Mouse (Mus musculus) left cerebral cortex, adult 11 months (tissue): ENCODE measurements at regions not wholly inside any gene's neighbourhood (a gene's known extent, or its start where the extent isn't known, plus 50 kb on each side); places are given as distances from the start of the nearest gene placed in this dataset.
A peak's percentile ranks its signal among the peaks of the same experiment; 100 is the strongest.

Experiments used
- DNase-seq: peaks from one replicate; pipeline ENCODE4 v3.0.0; 2022; ENCODE audit warnings: low spot score

DNA sequence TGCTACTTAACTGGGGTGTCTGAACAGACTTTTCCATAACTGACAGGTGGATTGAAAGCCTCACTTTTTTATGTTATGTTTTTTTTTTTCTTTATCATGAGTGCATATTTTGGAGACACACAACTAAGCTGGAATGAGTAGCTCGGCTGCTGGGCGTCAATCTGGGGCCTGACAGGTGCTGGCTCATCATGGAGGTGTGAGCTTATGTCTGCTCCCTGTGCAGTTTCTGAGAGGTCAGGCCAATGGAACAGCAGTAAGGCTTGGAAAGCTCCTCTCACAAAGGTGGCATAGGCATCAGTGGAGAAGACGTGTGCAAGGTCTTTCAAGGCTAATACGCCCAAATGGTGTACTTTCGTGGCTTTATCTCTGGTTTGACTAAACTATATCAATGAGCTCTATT, 738.2 kb downstream of the Speer2 start:
- DNase-seq = no peak

DNA sequence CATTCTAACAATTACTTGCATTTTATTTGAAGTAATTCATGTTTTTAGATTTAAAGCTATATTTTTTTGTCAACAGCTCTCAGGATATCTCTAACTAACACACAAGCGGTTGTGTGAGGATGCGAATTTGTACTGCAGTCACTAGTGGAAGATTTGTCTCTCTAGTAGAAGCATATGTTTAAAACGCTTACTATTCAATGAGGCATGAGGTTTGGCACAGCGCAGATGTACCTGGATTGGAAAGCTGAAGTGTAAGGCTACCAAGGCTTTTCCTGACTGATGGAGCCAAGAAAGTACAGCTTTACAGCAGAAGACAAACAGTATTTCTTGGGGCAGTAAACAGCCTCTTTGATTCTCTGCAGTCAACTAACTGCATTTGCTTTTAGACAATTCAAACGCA, 758.2 kb downstream of the Speer2 start:
- DNase-seq = no peak

DNA sequence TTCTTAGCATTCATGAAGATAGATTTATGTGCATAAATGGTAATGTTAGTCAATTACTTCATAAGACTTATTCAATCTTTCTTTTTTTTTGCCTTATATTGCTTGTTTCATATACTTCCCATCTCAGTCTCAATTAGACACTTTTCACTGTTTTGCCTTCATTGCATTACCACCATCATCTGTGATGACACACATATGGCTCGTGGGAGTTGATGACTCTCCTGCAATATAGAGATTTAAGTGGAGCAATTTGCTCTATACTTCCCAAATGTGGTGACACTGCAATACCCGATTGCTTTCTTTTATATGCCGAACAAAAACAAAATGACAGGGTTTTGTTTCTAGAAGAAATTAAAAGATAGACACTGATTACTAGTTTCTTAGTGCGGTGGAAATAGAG, 770.5 kb downstream of the Speer2 start:
- DNase-seq = peak; percentile 1

DNA sequence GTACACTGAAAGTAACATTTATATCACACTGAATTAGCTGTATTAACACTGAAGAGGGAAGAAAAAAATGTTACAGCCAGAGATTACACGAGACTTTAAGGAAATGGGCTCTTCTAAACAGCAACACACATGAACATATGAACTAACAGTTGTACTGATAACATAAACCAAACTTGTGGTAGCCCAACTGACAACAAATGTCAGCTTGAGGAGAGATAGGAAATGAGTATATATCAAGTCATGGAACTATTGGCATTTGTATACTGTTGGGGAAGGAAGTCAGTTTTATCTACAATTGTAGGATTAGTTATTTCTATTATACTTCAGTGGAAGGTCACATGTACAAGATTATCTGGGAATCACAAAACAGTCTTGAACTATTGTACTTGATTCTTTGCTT, 812.4 kb downstream of the Speer2 start:
- DNase-seq = no peak
